Mouse (Mus musculus): ENCODE results near the gene Tmem208.
"Not testable (repeated sequence)": the region's sequence is repeated elsewhere in the genome, so short reads cannot be mapped to it uniquely, and the experiment has no call there.

Gene Tmem208

DNA sequence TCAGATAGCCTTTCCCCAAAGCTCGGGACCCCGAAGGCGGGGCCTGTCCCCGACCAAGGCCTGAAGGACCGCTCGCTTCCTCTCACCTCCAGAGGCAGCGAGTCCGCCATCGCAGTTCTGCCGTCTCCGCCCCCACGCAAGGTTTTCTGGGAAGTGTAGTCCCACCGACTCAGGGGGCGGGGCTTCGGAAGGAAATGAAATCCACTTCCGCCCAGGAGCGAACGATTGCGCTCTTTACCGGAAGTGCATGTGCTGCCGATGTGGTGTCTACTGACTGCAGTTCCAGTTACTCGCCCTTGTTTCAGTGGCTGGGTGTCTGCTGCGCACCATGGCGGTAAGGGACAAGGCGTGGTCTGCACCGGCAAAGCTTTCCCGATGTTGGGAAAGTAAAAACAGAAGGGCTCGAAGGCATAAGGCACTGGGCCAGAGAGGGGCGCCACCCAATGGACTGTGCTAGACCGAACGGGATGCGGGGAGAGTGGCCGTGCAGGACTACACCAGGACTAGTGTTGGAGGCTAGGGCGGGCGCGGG, at the start of gene Tmem208, which contains the start of gene Lrrc29:
Tmem208 (plus strand) TSS at position 214 of the 532 bp plus-strand sequence.
Lrrc29 (minus strand) TSS at position 138 of the 532 bp plus-strand sequence.
- DNase-seq (ENCODE audit: low read depth, low spot score) = peak; percentile 90

DNA sequence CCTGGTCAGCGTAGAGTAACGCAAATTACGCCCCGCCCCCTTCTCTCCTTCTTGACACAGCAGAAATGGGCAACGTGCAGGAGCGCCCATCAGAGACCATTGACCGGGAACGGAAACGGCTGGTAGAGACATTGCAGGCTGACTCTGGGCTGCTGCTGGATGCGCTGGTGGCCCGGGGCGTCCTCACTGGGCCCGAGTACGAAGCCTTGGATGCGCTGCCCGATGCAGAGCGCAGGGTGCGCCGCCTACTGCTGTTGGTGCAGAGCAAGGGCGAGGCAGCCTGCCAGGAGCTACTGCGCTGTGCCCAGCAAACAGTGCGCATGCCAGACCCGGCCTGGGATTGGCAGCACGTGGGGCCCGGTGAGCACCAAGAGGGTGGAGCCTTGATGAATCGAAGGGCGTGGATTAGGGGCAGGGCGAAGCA, 47.2 kb upstream of the Tmem208 start:
- DNase-seq (ENCODE audit: low read depth, low spot score) = no peak

DNA sequence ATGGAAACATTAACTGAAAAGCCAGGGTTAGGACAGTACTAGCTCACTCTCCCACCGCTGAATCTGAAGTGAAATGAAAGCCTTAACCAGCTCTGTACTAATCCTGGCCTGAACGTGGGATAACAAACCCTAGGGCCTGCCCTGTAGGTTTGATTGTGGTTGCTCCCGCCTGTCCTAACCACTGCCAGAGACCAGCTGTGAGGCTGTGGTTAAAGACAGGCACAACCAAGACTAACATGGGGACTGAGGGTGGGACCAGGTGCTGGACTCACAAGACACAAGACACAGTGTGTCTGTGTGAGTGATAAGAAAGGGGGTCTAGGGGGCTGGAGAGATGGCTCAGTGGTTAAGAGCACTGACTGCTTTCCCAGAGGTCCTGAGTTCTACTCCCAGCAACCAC, 45.6 kb upstream of the Tmem208 start:
- no peak for DNase-seq (ENCODE audit: low read depth, low spot score)

DNA sequence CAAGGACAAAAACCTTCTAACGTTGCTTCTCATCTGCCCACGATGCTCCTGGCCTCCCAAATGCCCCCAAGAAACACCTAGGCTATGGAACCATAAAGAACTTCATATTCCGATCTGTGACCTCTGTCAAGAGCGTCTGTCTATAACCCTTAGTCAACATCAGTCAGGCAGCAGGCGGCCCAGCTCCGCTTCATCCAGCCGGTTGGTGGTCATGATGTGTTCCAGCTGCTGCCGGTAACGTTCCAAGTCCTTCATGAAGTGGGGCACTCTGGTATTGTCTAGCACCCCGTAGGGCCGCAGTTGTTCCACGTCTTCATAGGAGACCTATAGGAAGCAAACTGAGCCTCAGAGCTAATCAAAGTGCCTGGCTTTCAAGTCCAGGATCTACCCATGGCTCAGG, 44.3 kb upstream of the Tmem208 start:
- DNase-seq (ENCODE audit: low read depth, low spot score) = no peak

GRCm38 (mm10) chr8:105282239-105282638, 43.9 kb upstream of the Tmem208 start:
- DNase-seq (ENCODE audit: low read depth, low spot score) = no peak

GRCm38 (mm10) chr8:105283074-105283473, 43.1 kb upstream of the Tmem208 start:
- no peak for DNase-seq (ENCODE audit: low read depth, low spot score)

DNA sequence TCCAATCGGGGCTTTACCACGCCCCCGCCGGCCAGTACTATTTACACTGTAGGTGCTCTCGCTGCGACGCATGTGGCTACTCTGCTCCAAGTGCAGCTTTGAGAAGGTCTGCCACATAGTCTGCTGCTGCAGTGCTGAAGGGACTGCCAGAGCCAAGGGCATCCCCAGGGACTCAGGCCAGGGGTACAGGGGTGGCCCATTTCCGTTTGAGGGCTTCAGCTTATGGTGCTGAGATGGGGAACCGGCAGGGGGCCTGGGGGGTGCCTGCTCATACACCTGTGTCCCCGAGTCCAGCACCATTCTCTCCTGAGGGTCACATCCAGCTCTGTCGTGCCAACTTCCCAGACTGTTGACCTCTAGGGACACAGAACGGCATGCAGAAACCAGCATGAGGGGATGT, 40.6 kb upstream of the Tmem208 start:
- no peak for DNase-seq (ENCODE audit: low read depth, low spot score)

GRCm38 (mm10) chr8:105286907-105287306, 39.2 kb upstream of the Tmem208 start:
- DNase-seq (ENCODE audit: low read depth, low spot score) = no peak

DNA sequence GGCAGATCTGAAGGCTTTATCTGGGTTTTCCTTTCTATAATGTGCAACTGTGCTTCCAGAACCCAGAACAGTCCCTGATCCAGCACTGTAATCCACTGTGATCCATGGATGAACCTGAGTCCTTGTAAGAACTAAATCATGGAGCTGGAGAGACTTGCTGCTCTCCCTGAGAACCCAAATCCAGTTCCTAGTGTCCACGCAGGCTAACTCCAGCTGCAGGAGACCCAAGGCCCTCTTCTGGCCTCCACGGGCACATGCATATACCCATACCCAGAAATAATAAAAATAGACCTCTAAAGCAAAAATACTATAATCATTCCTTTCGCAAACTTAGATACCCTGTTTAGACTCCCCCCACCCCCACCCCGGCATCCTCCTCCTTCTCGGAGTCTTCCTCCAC, 37.9 kb upstream of the Tmem208 start:
- DNase-seq (ENCODE audit: low read depth, low spot score) = no peak

DNA sequence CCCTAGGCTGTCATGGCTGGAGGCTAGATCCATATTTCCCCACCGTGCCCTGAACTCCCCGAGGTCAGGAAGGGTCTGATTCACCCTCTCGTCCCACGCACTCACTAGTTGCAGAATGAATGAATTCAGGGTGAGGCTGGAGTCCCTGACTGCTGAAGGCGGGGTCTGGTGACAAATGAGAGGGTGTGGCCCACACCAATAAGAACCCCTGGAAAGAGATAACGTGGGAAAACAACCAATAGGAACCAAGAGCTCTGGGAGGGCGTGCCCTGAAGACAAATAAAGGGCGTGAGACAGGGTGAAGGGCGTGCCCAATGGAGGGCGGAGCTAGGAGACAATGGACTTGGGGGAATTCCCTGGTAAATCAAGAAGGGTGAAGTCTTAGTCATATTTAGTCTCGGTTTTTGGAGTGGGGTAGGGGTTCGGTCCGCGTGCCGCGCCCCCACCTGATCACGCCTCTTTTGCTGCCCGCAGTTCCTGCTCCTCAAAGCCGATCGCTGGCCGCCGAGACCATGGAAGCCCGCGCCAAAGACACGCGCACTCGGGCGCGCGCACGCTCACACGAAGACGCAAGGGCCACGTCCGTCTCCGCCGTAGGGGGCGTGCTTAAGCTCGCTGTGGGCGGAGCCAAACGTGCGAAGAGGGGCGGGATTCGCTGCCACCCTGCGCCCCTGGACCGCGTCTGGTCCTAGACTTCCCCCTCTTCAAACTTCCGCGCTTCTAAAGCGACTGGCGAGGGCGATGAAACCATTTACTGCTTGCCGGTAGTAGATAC, 37.0 kb upstream of the Tmem208 start:
- DNase-seq (ENCODE audit: low read depth, low spot score) = peak; percentile 94

DNA sequence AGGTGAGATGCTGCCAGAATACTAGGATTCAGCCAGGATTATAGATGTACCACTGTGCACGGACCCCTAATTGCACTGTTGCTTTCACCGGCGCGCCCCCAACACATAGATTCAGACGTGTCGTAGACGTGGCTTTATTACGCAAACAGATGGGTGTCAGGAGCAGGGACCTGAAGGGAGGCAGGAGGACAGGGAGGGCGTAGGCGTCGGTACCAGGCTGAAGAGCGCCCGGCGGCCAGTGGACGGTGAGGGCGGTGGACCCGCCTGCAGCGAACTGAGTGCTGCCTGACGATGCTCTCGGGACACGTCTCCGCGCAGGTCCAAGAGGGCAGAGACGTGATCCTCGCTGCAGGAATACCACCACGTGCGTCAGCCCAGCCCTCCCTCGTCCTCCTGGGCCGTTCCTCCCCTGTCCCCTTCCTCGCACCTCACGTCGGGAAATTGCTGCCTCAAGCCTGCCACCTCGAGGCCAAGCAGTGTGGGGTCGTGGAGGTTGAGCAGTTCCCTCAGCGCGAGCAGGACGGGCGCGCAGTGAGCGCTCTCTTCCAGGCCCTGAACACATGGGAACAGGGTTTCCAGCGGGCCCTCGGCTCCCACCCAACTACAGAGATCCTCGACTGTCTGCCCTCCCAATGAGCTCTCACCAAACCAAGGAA, 36.2 kb upstream of the Tmem208 start, which contains the start of gene 4931428F04Rik:
4931428F04Rik (minus strand) TSS at position 60 of the 656 bp plus-strand sequence.
- DNase-seq (ENCODE audit: low read depth, low spot score) = no peak

GRCm38 (mm10) chr8:105290554-105291314, 35.4 kb upstream of the Tmem208 start:
- DNase-seq (ENCODE audit: low read depth, low spot score) = peak; percentile 80

- DNase-seq (ENCODE audit: low read depth, low spot score) = not testable (repeated sequence)
These were observed 34.8 kb upstream of the Tmem208 start for GRCm38 (mm10) chr8:105291364-105291763.

DNA sequence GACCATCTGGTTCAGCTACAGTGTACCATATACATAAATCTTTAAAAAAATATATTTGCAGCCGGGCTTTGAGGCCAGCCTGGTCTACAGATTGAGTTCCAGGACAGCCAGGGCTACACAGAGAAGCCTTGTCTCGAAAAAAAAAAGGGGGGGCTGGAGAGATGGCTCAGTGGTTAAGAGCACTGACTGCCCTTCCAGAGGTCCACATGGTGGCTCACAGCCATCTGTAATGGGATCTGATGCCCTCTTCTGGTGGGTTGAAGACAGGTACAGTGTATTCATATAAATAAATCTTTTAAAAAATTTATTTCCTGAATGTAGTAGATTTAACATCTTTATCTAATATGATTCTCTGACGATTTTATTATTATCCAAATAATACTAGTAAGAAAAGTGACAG, 34.4 kb upstream of the Tmem208 start:
- DNase-seq (ENCODE audit: low read depth, low spot score) = not testable (repeated sequence)

DNA sequence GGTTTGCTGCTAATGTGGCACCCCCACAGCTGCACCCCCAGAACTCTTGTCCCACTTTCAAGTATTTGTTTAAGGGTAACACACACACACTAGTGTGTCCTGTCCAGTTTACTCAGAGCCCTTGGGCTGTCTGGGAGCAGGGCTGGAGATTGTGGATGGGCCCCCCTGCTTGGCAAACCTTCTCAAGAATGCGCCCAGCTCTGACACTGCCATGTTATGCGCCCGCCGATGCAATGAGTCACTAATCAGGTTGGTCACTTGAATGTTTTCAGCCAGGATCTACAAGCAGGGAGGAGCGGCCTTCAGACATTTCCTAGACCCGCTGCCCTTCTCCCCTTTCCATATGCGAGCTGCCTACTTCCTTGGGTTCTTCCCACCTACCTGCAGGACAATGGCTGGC, 33.7 kb upstream of the Tmem208 start:
- no peak for DNase-seq (ENCODE audit: low read depth, low spot score)

- DNase-seq (ENCODE audit: low read depth, low spot score) = no peak
These were observed 32.7 kb upstream of the Tmem208 start for GRCm38 (mm10) chr8:105293405-105293804.

- no peak for DNase-seq (ENCODE audit: low read depth, low spot score)
These were observed 31.4 kb upstream of the Tmem208 start for GRCm38 (mm10) chr8:105294776-105295175.

DNA sequence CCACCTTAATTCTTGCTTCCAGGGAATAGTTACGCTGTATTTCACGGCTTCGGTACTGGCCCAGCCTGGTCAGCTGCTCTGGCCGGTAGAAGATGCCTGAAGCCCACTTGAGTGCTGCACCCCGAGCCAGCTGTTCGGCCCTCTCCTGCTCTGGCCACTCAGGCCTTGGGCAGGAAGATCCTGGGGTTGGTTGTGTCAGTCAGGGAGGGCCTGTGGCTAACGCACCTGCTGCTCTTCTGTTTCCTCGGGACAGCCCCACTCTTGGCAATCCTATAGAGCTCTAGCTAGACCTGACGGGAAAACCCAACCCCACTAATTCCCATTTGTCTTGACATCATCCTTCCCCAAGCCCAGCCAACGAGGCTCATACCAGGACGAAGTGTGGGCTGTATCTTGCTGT, 30.9 kb upstream of the Tmem208 start:
- no peak for DNase-seq (ENCODE audit: low read depth, low spot score)

DNA sequence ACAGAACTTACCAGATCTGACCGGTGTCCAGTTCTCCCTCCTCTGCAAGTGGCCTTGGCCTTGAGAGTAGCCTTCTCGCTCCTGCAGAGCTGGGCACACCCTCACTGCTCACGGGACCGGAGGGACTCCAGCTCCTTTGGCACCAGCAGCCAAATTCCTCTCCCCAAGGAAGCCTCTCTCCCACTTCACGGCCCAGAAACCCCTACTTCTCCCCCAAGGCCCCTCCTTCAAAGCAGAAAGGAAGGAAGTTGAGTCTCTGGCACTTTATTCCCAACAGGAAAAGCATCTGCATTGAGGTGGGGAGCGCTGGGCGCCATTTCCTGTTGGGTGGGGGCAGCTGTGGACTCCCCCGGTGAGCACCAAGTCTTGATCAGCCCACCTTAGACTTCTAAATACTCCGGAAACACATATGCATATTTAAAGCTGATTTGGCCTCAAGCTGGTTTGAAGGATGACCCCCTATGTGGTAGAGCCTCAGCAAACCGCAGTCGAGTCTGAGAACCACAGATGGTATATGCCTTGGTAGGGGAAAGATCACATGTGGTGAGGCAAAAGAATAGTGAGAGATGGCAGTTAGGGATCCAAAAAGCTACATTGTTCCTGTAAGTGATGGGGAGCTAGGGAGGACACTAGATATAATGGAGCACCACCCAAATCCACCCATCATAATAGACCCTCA, 30.1 kb upstream of the Tmem208 start, which contains the start of gene Exoc3l:
Exoc3l (minus strand) TSS at position 207 of the 679 bp plus-strand sequence.
- DNase-seq (ENCODE audit: low read depth, low spot score) = no peak

DNA sequence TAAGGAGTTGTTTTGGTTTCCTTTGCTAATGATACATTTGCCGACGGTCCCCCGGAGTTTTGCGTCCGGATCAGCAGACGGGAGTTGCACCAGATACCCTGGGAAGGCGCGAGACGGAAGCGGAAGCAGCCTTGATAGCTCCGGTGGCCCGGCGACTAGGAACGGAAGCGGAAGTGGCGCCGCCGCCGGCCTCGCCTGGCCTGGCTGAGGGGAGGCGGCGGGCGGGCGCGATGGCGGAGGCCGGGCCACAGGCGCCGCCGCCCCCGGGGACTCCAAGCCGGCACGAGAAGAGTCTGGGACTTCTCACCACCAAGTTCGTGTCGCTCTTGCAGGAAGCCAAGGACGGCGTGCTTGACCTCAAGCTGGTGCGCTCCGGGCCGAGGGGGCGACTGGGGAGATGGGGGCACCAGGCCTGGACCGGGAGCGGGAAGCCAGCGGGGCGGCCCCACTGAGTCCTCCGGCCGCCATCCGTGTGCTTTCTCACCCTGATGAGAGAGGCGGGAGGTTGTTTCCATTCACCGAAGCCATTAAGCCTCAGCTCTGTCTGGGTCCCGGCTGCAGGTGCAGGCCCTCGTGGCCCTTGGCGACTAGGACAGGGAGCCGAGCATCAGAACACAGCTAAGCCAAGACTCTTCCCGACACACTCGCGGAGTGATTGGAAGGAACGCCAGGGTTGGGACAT, 28.5 kb upstream of the Tmem208 start, which contains the start of gene E2f4:
E2f4 (plus strand) TSS at position 153 of the 682 bp plus-strand sequence.
- peak; percentile 80 for DNase-seq (ENCODE audit: low read depth, low spot score)
